Mouse (Mus musculus) spleen, adult 2 months (tissue): ENCODE measurements at regions not wholly inside any gene's neighbourhood (a gene's known extent, or its start where the extent isn't known, plus 50 kb on each side); places are given as distances from the start of the nearest gene placed in this dataset.

Source experiments
- DNase-seq, 2 experiments: peaks; one replicate each; pipeline versions ENCODE4 v3.0.0 to v3.0.0-alpha.2; 2012 to 2021; ENCODE audit warnings: low spot score in 2 of 2, low read depth in 1 of 2
- H3K27ac ChIP-seq: fragments of 200-500 bp; 2 replicates; pipeline ENCODE4 v1.5.1; 2012; ENCODE audit warnings: low read length, inconsistent platforms; ENCODE audit not compliant: insufficient read depth
- H3K27me3 ChIP-seq: fragments of 200-500 bp; 2 replicates; pipeline ENCODE4 v1.6.1; 2012; ENCODE audit warnings: mild to moderate bottlenecking, moderate library complexity, low read length, inconsistent platforms; ENCODE audit not compliant: control insufficient read depth, insufficient read depth
- H3K36me3 ChIP-seq: fragments of 200-500 bp; 2 replicates; pipeline ENCODE4 v1.6.1; 2012; ENCODE audit warnings: mild to moderate bottlenecking, low read length, inconsistent platforms; ENCODE audit not compliant: control insufficient read depth, insufficient read depth
- H3K4me1 ChIP-seq: fragments of 200-500 bp; 2 replicates; pipeline ENCODE4 v1.6.1; 2011; ENCODE audit warnings: inconsistent platforms; ENCODE audit not compliant: control insufficient read depth, insufficient read depth, insufficient read length
- H3K4me3 ChIP-seq: fragments of 200-500 bp; 2 replicates; pipeline ENCODE4 v1.5.1; 2011; ENCODE audit warnings: mild to moderate bottlenecking, inconsistent platforms; ENCODE audit not compliant: insufficient read depth, insufficient read length; ENCODE audit errors: extremely low read depth
- CTCF ChIP-seq: fragments of 200-500 bp; IDR thresholded peaks from 2 replicates; pipeline ENCODE4 v1.5.1; 2011; ENCODE audit warnings: mild to moderate bottlenecking, inconsistent platforms; ENCODE audit not compliant: insufficient read depth, insufficient read length, insufficient replicate concordance; ENCODE audit errors: extremely low read depth
- POLR2A ChIP-seq: fragments of 200-500 bp; IDR thresholded peaks from 2 replicates; pipeline ENCODE4 v1.6.1; 2011; ENCODE audit warnings: low read depth, low read length, inconsistent platforms
- WGBS: fragments of 180-500 bp; shearing (Covaris S2); methylation state at CpG from one replicate; pipeline ENCODE4 v1.1.7; 2018; 5-methylcytosine and 5-hydroxymethylcytosine counted together

GRCm38 (mm10) chr7:74726324-74726991 is 171.9 kb upstream of the Slco3a1 start:
- Histone ChIP-seq H3K36me3 (no peaks in the 10 kb centered on the region), H3K27me3 (no peaks in the 10 kb centered on the region), H3K27ac (no peak overlapping the region), H3K4me3 (no peak overlapping the region), H3K4me1 (no peaks in the 10 kb centered on the region)
- no peak for TF ChIP-seq CTCF
- TF ChIP-seq POLR2A = no peak
- 62% methylated on average over 8 of the region's 8 CpGs for WGBS
- no peak for DNase-seq

- no peaks in the 10 kb centered on the region for H3K4me1 ChIP-seq
- no peak for TF ChIP-seq CTCF
- no peak for TF ChIP-seq POLR2A
- no peak for DNase-seq
- no peaks in the 10 kb centered on the region for H3K27me3 ChIP-seq
- WGBS = 93% methylated on average over 14 of the region's 14 CpGs
- H3K36me3 ChIP-seq = no peaks in the 10 kb centered on the region
- no peak overlapping the region for H3K4me3 ChIP-seq
- no peak overlapping the region for H3K27ac ChIP-seq
These were observed 164.7 kb upstream of the Slco3a1 start for GRCm38 (mm10) chr7:74719321-74719720.

- WGBS = 79% methylated on average over 7 of the region's 7 CpGs
- no peaks in the 10 kb centered on the region for H3K4me1 ChIP-seq
- no peak for DNase-seq
These were observed 155.5 kb upstream of the Slco3a1 start for GRCm38 (mm10) chr7:74709993-74710581.

GRCm38 (mm10) chr7:74709006-74709405 is 154.4 kb upstream of the Slco3a1 start:
- Histone ChIP-seq H3K4me1 (no peaks in the 10 kb centered on the region), H3K36me3 (no peaks in the 10 kb centered on the region), H3K27me3 (no peaks in the 10 kb centered on the region), H3K27ac (no peak overlapping the region), H3K4me3 (no peak overlapping the region)
- DNase-seq = no peak
- no peak for TF ChIP-seq POLR2A
- no peak for TF ChIP-seq CTCF
- WGBS = 52% methylated on average over 5 of the region's 5 CpGs

More at GRCm38 (mm10) chr7:74709993-74710581, 155.5 kb upstream of the Slco3a1 start:
- Histone ChIP-seq H3K27ac (no peak overlapping the region), H3K27me3 (no peaks in the 10 kb centered on the region), H3K4me3 (no peak overlapping the region), H3K36me3 (no peaks in the 10 kb centered on the region)
- TF ChIP-seq POLR2A (no peak), CTCF (no peak)

- no peak overlapping the region for H3K27ac ChIP-seq
- 78% methylated on average over 4 of the region's 4 CpGs for WGBS
- H3K4me1 ChIP-seq = no peaks in the 10 kb centered on the region
- H3K27me3 ChIP-seq = no peaks in the 10 kb centered on the region
- TF ChIP-seq CTCF = peak; percentile 3; the same call in 1 of the 2 replicates
- no peak for TF ChIP-seq POLR2A
- no peaks in the 10 kb centered on the region for H3K36me3 ChIP-seq
- H3K4me3 ChIP-seq = no peak overlapping the region
- DNase-seq = no peak
These were observed 149.0 kb upstream of the Slco3a1 start for GRCm38 (mm10) chr7:74703533-74703932.

- 10% methylated on average over 3 of the region's 3 CpGs for WGBS
- Histone ChIP-seq H3K27ac (peak overlapping the region; percentile 39; the same call in 1 of the 2 replicates), H3K4me3 (no peak overlapping the region), H3K27me3 (no peaks in the 10 kb centered on the region), H3K36me3 (no peaks in the 10 kb centered on the region), H3K4me1 (no peaks in the 10 kb centered on the region; the same call in 1 of the 2 replicates)
- no peak for DNase-seq
- no peak for TF ChIP-seq POLR2A
- no peak for TF ChIP-seq CTCF
These were observed 143.3 kb upstream of the Slco3a1 start for GRCm38 (mm10) chr7:74697794-74698354.

GRCm38 (mm10) chr7:74696286-74696685 is 141.7 kb upstream of the Slco3a1 start:
- TF ChIP-seq POLR2A (no peak), CTCF (no peak)
- no peaks in the 10 kb centered on the region for H3K27me3 ChIP-seq
- H3K36me3 ChIP-seq = no peaks in the 10 kb centered on the region
- 82% methylated on average over 4 of the region's 4 CpGs for WGBS
- H3K27ac ChIP-seq = no peak overlapping the region
- peaks cover 4% of the 10 kb centered on the region; the same call in 1 of the 2 replicates for H3K4me1 ChIP-seq
- H3K4me3 ChIP-seq = no peak overlapping the region
- no peak for DNase-seq
